Mouse (Mus musculus): ENCODE measurements around the gene Ints3. TPM values are rescaled to one million over a fixed set of nuclear protein-coding genes. Genes with fewer than 3 reads are reported as not detected.

The Ints3 gene
- total and polyA plus RNA-seq, 2 experiments from 2014 or later = 22.3 to 61.8 TPM

GRCm38 (mm10) chr3:90466311-90466766 is 32.9 kb upstream of the Ints3 start:
- peak overlapping the region; percentile 61 for H3K4me3 ChIP-seq (ENCODE audit: low read depth, low read length)
- under 1% methylated on average over 15 of the region's 15 CpGs for WGBS
- 0 out of 2 replicates have a peak, but pooled peaks cover 4% of the 10 kb centered on the region for H3K4me1 ChIP-seq (ENCODE audit: insufficient read depth, low read length)
- peaks cover 32% of the 10 kb centered on the region for H3K27me3 ChIP-seq (ENCODE audit: insufficient read depth, low read length)
- peak; percentile 83 for DNase-seq (ENCODE audit: low spot score)
- no peaks in the 10 kb centered on the region for H3K36me3 ChIP-seq (ENCODE audit: insufficient read depth, low read length)
- H3K9me3 ChIP-seq (ENCODE audit: low read length) = no peaks in the 10 kb centered on the region
- H3K27ac ChIP-seq (ENCODE audit: low read depth, low read length) = no peak overlapping the region
- peak overlapping the region; percentile 98 for H3K4me2 ChIP-seq (ENCODE audit: low read depth, low read length, poor library complexity, severe bottlenecking)
- peak; percentile 45; the same call in 1 of the 2 replicates for ATAC-seq (ENCODE audit: low FRiP score)
- TF ChIP-seq CTCF (IDR thresholded peaks at IDR 0.05) = peak; percentile 87
- 0 out of 2 replicates have a peak overlapping the region, but pooled peaks have one; percentile 37 for H3K9ac ChIP-seq (replicated peaks; ENCODE audit: low read length, poor library complexity, severe bottlenecking)

DNA sequence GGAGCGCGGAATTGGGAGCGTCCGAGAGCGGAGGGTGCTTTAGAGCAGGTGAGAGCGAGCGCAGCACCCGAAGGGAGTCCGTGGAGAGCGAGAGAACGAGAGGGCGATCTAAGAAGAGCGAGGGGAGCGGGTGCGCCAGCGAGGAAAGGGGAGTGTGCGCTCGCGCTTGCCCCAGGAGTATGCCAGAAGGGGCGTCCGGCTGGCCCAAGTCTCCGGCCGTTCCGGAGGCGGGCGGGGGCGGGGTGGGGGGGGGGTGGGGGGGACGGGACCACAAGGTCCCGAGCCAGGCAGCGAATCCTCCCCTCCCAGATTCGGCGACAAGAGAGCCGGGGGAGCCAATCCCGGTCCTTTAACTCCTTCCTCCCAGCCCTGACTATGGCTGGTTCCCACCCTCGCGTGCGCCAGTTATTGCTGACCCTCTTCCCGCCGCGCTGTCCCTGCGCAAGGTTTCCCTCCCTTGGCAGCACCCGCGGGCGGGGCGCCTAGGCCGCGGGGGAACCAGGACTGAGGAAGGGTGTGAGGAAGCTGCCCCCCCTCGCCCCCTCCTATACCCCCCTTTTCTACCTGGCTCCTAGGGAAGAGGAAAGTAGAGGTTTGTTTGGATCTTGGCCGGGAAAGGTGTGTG is 32.4 kb upstream of the Ints3 start, which contains the start of gene Npr1:
Gene Npr1, minus strand, starts transcription at position 181 of the 625 bp plus-strand sequence.
- no peak for TF ChIP-seq CTCF (IDR thresholded peaks at IDR 0.05)
- peak within 1 kb of the TSS; percentile 37 for H3K9ac ChIP-seq (replicated peaks; ENCODE audit: low read length, poor library complexity, severe bottlenecking)
- H3K4me3 ChIP-seq (ENCODE audit: low read depth, low read length) = peak within 1 kb of the TSS; percentile 61
- DNase-seq (ENCODE audit: low spot score) = no peak
- peaks cover 32% of the 10 kb centered on the region for H3K27me3 ChIP-seq (ENCODE audit: insufficient read depth, low read length)
- no peaks in the 10 kb centered on the region for H3K9me3 ChIP-seq (ENCODE audit: low read length)
- H3K4me1 ChIP-seq (ENCODE audit: insufficient read depth, low read length) = 0 out of 2 replicates have a peak, but pooled peaks cover 4% of the 10 kb centered on the region
- no peak within 1 kb of the TSS for H3K27ac ChIP-seq (ENCODE audit: low read depth, low read length)
- under 1% methylated on average over 30 of the region's 49 CpGs for WGBS
- no peaks in the 10 kb centered on the region for H3K36me3 ChIP-seq (ENCODE audit: insufficient read depth, low read length)
- H3K4me2 ChIP-seq (ENCODE audit: low read depth, low read length, poor library complexity, severe bottlenecking) = peak within 1 kb of the TSS; percentile 98
- ATAC-seq (ENCODE audit: low FRiP score) = peak; percentile 51; the same call in 1 of the 2 replicates

GRCm38 (mm10) chr3:90465081-90465685 is 31.8 kb upstream of the Ints3 start:
- peak overlapping the region; percentile 98 for H3K4me2 ChIP-seq (ENCODE audit: low read depth, low read length, poor library complexity, severe bottlenecking)
- H3K9me3 ChIP-seq (ENCODE audit: low read length) = no peaks in the 10 kb centered on the region
- H3K36me3 ChIP-seq (ENCODE audit: insufficient read depth, low read length) = no peaks in the 10 kb centered on the region
- DNase-seq (ENCODE audit: low spot score) = no peak
- H3K27me3 ChIP-seq (ENCODE audit: insufficient read depth, low read length) = peaks cover 32% of the 10 kb centered on the region
- H3K4me1 ChIP-seq (ENCODE audit: insufficient read depth, low read length) = 0 out of 2 replicates have a peak, but pooled peaks cover 4% of the 10 kb centered on the region
- H3K9ac ChIP-seq (replicated peaks; ENCODE audit: low read length, poor library complexity, severe bottlenecking) = peak overlapping the region; percentile 37
- no peak for TF ChIP-seq CTCF (IDR thresholded peaks at IDR 0.05)
- under 1% methylated on average over 74 of the region's 75 CpGs for WGBS
- peak; percentile 34; the same call in 1 of the 2 replicates for ATAC-seq (ENCODE audit: low FRiP score)
- peak overlapping the region; percentile 61 for H3K4me3 ChIP-seq (ENCODE audit: low read depth, low read length)
- no peak overlapping the region for H3K27ac ChIP-seq (ENCODE audit: low read depth, low read length)

DNA sequence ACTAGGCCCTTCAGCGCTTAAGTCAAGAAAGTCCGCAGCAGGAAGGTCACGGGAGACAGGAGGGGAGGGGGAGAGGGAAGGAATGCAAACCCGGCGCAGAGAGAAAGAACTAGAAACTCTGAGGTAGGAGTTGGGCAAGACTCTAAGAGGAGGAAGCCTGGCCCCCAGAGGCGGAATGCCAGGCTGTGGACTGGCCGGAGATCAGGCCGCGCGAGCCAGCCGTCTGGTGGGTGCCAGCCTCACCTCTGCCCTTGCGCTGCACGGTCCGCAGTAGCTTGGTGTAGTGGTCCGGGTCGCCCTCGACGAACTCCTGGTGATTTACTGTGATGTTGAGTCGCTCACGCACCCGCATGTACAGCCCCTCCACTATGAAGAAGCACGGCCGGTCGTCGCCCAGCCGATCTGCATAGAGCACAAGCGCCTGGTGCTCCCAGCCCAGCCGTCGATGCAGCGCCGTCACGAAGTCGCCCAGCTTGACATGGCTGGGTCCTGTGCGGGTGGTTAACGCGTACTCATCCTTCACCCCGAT is 31.2 kb upstream of the Ints3 start:
- 0 out of 2 replicates have a peak overlapping the region, but pooled peaks have one; percentile 37 for H3K9ac ChIP-seq (replicated peaks; ENCODE audit: low read length, poor library complexity, severe bottlenecking)
- H3K4me3 ChIP-seq (ENCODE audit: low read depth, low read length) = peak overlapping the region; percentile 61
- ATAC-seq (ENCODE audit: low FRiP score) (no peak; the same call in 1 of the 2 replicates), DNase-seq (ENCODE audit: low spot score) (no peak)
- no peak for TF ChIP-seq CTCF (IDR thresholded peaks at IDR 0.05)
- H3K9me3 ChIP-seq (ENCODE audit: low read length) = no peaks in the 10 kb centered on the region
- H3K27ac ChIP-seq (ENCODE audit: low read depth, low read length) = no peak overlapping the region
- H3K27me3 ChIP-seq (ENCODE audit: insufficient read depth, low read length) = peaks cover 32% of the 10 kb centered on the region
- H3K4me2 ChIP-seq (ENCODE audit: low read depth, low read length, poor library complexity, severe bottlenecking) = peak overlapping the region; percentile 98
- WGBS = 8% methylated on average over 36 of the region's 37 CpGs
- no peaks in the 10 kb centered on the region for H3K36me3 ChIP-seq (ENCODE audit: insufficient read depth, low read length)
- 0 out of 2 replicates have a peak, but pooled peaks cover 4% of the 10 kb centered on the region for H3K4me1 ChIP-seq (ENCODE audit: insufficient read depth, low read length)

DNA sequence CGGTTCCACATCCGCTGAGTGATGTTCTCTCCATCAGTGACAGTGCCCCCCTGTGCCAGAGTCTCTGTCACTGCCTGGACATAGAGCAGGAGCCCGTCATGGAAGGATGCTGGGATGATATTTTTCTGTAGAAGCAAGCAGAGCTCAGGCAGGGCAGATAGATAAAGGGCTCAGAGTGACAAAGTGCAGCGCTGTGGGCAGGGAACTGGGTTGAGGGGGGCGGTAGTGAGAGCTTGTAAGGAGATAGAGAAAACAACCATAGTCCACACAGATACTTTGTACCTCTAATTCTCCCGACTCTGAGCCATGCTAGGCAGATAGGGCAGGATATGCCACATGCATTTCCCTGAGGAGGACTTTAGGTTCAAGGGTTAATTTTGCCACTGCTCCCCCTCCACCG is 29.2 kb upstream of the Ints3 start:
- 39% methylated on average over 7 of the region's 7 CpGs for WGBS
- H3K9me3 ChIP-seq (ENCODE audit: low read length) = no peaks in the 10 kb centered on the region

More for the DNA sequence above, 29.2 kb upstream of the Ints3 start:
- Histone ChIP-seq H3K4me1 (ENCODE audit: insufficient read depth, low read length) (0 out of 2 replicates have a peak, but pooled peaks cover 4% of the 10 kb centered on the region), H3K4me3 (ENCODE audit: low read depth, low read length) (no peak overlapping the region), H3K4me2 (ENCODE audit: low read depth, low read length, poor library complexity, severe bottlenecking) (no peak overlapping the region), H3K36me3 (ENCODE audit: insufficient read depth, low read length) (no peaks in the 10 kb centered on the region), H3K27me3 (ENCODE audit: insufficient read depth, low read length) (peaks cover 32% of the 10 kb centered on the region), H3K9ac (replicated peaks; ENCODE audit: low read length, poor library complexity, severe bottlenecking) (no peak overlapping the region), H3K27ac (ENCODE audit: low read depth, low read length) (no peak overlapping the region)
- no peak for TF ChIP-seq CTCF (IDR thresholded peaks at IDR 0.05)
- ATAC-seq (ENCODE audit: low FRiP score) (no peak), DNase-seq (ENCODE audit: low spot score) (no peak)

Data from midbrain, postnatal 0 days (tissue).